Mouse (Mus musculus) kidney, embryonic 16.5 days (tissue): Measurements from ENCODE around the gene Aplp1. TPM values are rescaled to one million over a fixed set of nuclear protein-coding genes. Genes with fewer than 3 reads are reported as not detected.

Source experiments
- ATAC-seq: fragments of 200-750 bp; cut with Nextera tagmentation; 2 replicates; pipeline ENCODE4 v1.8.0; 2017; ENCODE audit warnings: moderate TSS enrichment; ENCODE audit not compliant: low FRiP score, low TSS enrichment
- H3K27ac ChIP-seq: fragments of 300-500 bp; sonication (generic); 2 replicates; pipeline ENCODE4 v1.5.1; 2014; ENCODE audit warnings: low read length
- H3K27me3 ChIP-seq: fragments of 300-500 bp; sonication (generic); 2 replicates; pipeline ENCODE4 v1.6.1; 2014; ENCODE audit warnings: low read length, control low read depth, mixed read lengths; ENCODE audit not compliant: insufficient read depth
- H3K36me3 ChIP-seq: fragments of 300-500 bp; sonication (generic); 2 replicates; pipeline ENCODE4 v1.6.1; 2014; ENCODE audit warnings: low read length, control low read depth, mixed read lengths; ENCODE audit not compliant: insufficient read depth
- H3K4me1 ChIP-seq: fragments of 300-500 bp; sonication (generic); 2 replicates; pipeline ENCODE4 v1.6.1; 2014; ENCODE audit warnings: low read length, control low read depth, mixed read lengths; ENCODE audit not compliant: insufficient read depth
- H3K4me2 ChIP-seq: fragments of 300-500 bp; sonication (generic); replicated peaks from 2 replicates; pipeline ENCODE4 v1.6.1; 2014; ENCODE audit warnings: low read depth, low read length
- H3K4me3 ChIP-seq: fragments of 300-500 bp; sonication (generic); 2 replicates; pipeline ENCODE4 v1.5.1; 2014; ENCODE audit warnings: mild to moderate bottlenecking, low read length
- H3K9ac ChIP-seq: fragments of 300-500 bp; sonication (generic); replicated peaks from 2 replicates; pipeline ENCODE4 v1.6.1; 2014; ENCODE audit warnings: low read length
- H3K9me3 ChIP-seq: fragments of 300-500 bp; sonication (generic); 2 replicates; pipeline ENCODE4 v1.6.1; 2016; ENCODE audit warnings: low read length, control low read depth
- WGBS: fragments of 180-500 bp; shearing (Covaris S2); extraction: QIAGEN DNeasy Blood & Tissue Kit; methylation state at CpG from one replicate; pipeline ENCODE4 v1.1.7; 2014; 5-methylcytosine and 5-hydroxymethylcytosine counted together
- polyA plus RNA-seq: library from polyadenylated mRNA; unstranded; fragments of >200 nt; fragmentation: Nextera tagmentation; extraction: Ambion mirVana; gene quantifications from 2 replicates; pipeline ENCODE4 v1.2.1, GENCODE M21; 2015

The Aplp1 gene
- polyA plus RNA-seq, 1 experiment from 2014 or later = 27.9 TPM

GRCm38 (mm10) chr7:30419561-30420499, 25.5 kb downstream of the Aplp1 start, which contains the start of gene Hcst:
Gene Hcst (minus strand): TSS chr7:30419854.
- Histone ChIP-seq H3K27ac (no peak within 1 kb of the TSS), H3K4me3 (no peak within 1 kb of the TSS), H3K4me1 (peaks cover 17% of the 10 kb centered on the region), H3K9ac (no peak within 1 kb of the TSS), H3K9me3 (peaks cover 8% of the 10 kb centered on the region; the same call in 1 of the 2 replicates), H3K36me3 (no peaks in the 10 kb centered on the region), H3K4me2 (no peak within 1 kb of the TSS), H3K27me3 (no peaks in the 10 kb centered on the region)
- WGBS = 69% methylated on average over 10 of the region's 10 CpGs
- ATAC-seq = no peak

- WGBS = 79% methylated on average over 9 of the region's 9 CpGs
- H3K9me3 ChIP-seq = peaks cover 8% of the 10 kb centered on the region; the same call in 1 of the 2 replicates
- no peaks in the 10 kb centered on the region for H3K36me3 ChIP-seq
- ATAC-seq = no peak
- H3K27ac ChIP-seq = no peak overlapping the region
- no peak overlapping the region for H3K4me3 ChIP-seq
- H3K4me1 ChIP-seq = peaks cover 15% of the 10 kb centered on the region
- H3K27me3 ChIP-seq = no peaks in the 10 kb centered on the region
- H3K9ac ChIP-seq = no peak overlapping the region
- H3K4me2 ChIP-seq = no peak overlapping the region
Measured at GRCm38 (mm10) chr7:30417856-30418255, 27.5 kb downstream of the Aplp1 start.

- Histone ChIP-seq H3K4me1 (no peaks in the 10 kb centered on the region), H3K36me3 (no peaks in the 10 kb centered on the region), H3K9me3 (0 out of 2 replicates have a peak, but pooled peaks cover 2% of the 10 kb centered on the region), H3K27me3 (0 out of 2 replicates have a peak, but pooled peaks cover 4% of the 10 kb centered on the region), H3K4me2 (no peak within 1 kb of the TSS), H3K9ac (no peak within 1 kb of the TSS), H3K4me3 (no peak within 1 kb of the TSS), H3K27ac (no peak within 1 kb of the TSS)
- ATAC-seq = no peak
- WGBS = 70% methylated on average over 5 of the region's 5 CpGs
Measured at GRCm38 (mm10) chr7:30413596-30413995, 31.7 kb downstream of the Aplp1 start, which contains the start of gene Tyrobp. Gene Tyrobp (plus strand): TSS chr7:30413760.

- Histone ChIP-seq H3K9me3 (no peaks in the 10 kb centered on the region), H3K4me2 (no peak overlapping the region), H3K36me3 (no peaks in the 10 kb centered on the region), H3K27ac (no peak overlapping the region), H3K4me1 (no peaks in the 10 kb centered on the region), H3K9ac (no peak overlapping the region), H3K4me3 (no peak overlapping the region), H3K27me3 (0 out of 2 replicates have a peak, but pooled peaks cover 4% of the 10 kb centered on the region)
- 60% methylated on average over 4 of the region's 4 CpGs for WGBS
- no peak for ATAC-seq
Measured at GRCm38 (mm10) chr7:30412735-30413147, 32.6 kb downstream of the Aplp1 start.

- Histone ChIP-seq H3K9ac (no peak overlapping the region), H3K27me3 (0 out of 2 replicates have a peak, but pooled peaks cover 4% of the 10 kb centered on the region), H3K9me3 (no peaks in the 10 kb centered on the region), H3K4me1 (no peaks in the 10 kb centered on the region), H3K27ac (no peak overlapping the region), H3K36me3 (no peaks in the 10 kb centered on the region), H3K4me2 (no peak overlapping the region), H3K4me3 (no peak overlapping the region)
- WGBS = 69% methylated on average over 3 of the region's 3 CpGs
- ATAC-seq = no peak
Measured at GRCm38 (mm10) chr7:30411023-30411422, 34.3 kb downstream of the Aplp1 start.

- Histone ChIP-seq H3K27ac (no peak overlapping the region), H3K9ac (no peak overlapping the region), H3K4me2 (no peak overlapping the region), H3K4me3 (no peak overlapping the region), H3K36me3 (no peaks in the 10 kb centered on the region), H3K27me3 (0 out of 2 replicates have a peak, but pooled peaks cover 4% of the 10 kb centered on the region), H3K9me3 (no peaks in the 10 kb centered on the region), H3K4me1 (no peaks in the 10 kb centered on the region)
- 15% methylated on average over 2 of the region's 2 CpGs for WGBS
- no peak for ATAC-seq
Measured at GRCm38 (mm10) chr7:30409789-30410188, 35.5 kb downstream of the Aplp1 start.

GRCm38 (mm10) chr7:30408639-30409038, 36.7 kb downstream of the Aplp1 start:
- no peak overlapping the region for H3K4me2 ChIP-seq
- no peaks in the 10 kb centered on the region for H3K36me3 ChIP-seq
- H3K9ac ChIP-seq = no peak overlapping the region
- WGBS = 78% methylated on average over 3 of the region's 3 CpGs
- H3K4me1 ChIP-seq = no peaks in the 10 kb centered on the region
- H3K9me3 ChIP-seq = no peaks in the 10 kb centered on the region
- ATAC-seq = no peak
- no peak overlapping the region for H3K4me3 ChIP-seq
- 0 out of 2 replicates have a peak, but pooled peaks cover 4% of the 10 kb centered on the region for H3K27me3 ChIP-seq
- no peak overlapping the region for H3K27ac ChIP-seq

GRCm38 (mm10) chr7:30402343-30402742, 43.0 kb downstream of the Aplp1 start:
- H3K27ac ChIP-seq = no peak overlapping the region
- H3K4me3 ChIP-seq = no peak overlapping the region
- no peaks in the 10 kb centered on the region for H3K9me3 ChIP-seq
- ATAC-seq = no peak
- no peak overlapping the region for H3K9ac ChIP-seq
- 69% methylated on average over 4 of the region's 4 CpGs for WGBS
- 0 out of 2 replicates have a peak, but pooled peaks cover 3% of the 10 kb centered on the region for H3K27me3 ChIP-seq
- H3K4me2 ChIP-seq = no peak overlapping the region
- 0 out of 2 replicates have a peak, but pooled peaks cover 3% of the 10 kb centered on the region for H3K4me1 ChIP-seq
- no peaks in the 10 kb centered on the region for H3K36me3 ChIP-seq

GRCm38 (mm10) chr7:30399671-30400070, 45.7 kb downstream of the Aplp1 start:
- no peak for ATAC-seq
- H3K36me3 ChIP-seq = no peaks in the 10 kb centered on the region
- H3K4me1 ChIP-seq = 0 out of 2 replicates have a peak, but pooled peaks cover 3% of the 10 kb centered on the region
- no peak overlapping the region for H3K4me2 ChIP-seq
- H3K9me3 ChIP-seq = no peaks in the 10 kb centered on the region
- no peak overlapping the region for H3K9ac ChIP-seq
- 29% methylated on average over 7 of the region's 7 CpGs for WGBS
- 0 out of 2 replicates have a peak, but pooled peaks cover 3% of the 10 kb centered on the region for H3K27me3 ChIP-seq
- no peak overlapping the region for H3K27ac ChIP-seq
- H3K4me3 ChIP-seq = no peak overlapping the region

- WGBS = 60% methylated on average over 2 of the region's 2 CpGs
- Histone ChIP-seq H3K9ac (no peak overlapping the region), H3K9me3 (no peaks in the 10 kb centered on the region), H3K4me1 (0 out of 2 replicates have a peak, but pooled peaks cover 3% of the 10 kb centered on the region), H3K27ac (no peak overlapping the region), H3K4me2 (no peak overlapping the region), H3K27me3 (no peaks in the 10 kb centered on the region), H3K4me3 (no peak overlapping the region), H3K36me3 (no peaks in the 10 kb centered on the region)
- ATAC-seq = no peak
Measured at GRCm38 (mm10) chr7:30394871-30395270, 50.5 kb downstream of the Aplp1 start.
